Mouse (Mus musculus) intestine, embryonic 16.5 days (tissue): ENCODE data around the gene Lrmda. TPM values are rescaled to one million over a fixed set of nuclear protein-coding genes. Genes with fewer than 3 reads are reported as not detected.

ENCODE experiments used
- ATAC-seq: fragments of 200-750 bp; cut with Nextera tagmentation; 2 replicates; pipeline ENCODE4 v1.8.0; 2017; ENCODE audit warnings: moderate TSS enrichment, moderate library complexity
- H3K27ac ChIP-seq: fragments of 300-500 bp; sonication (generic); 2 replicates; pipeline ENCODE4 v1.5.1; 2014; ENCODE audit warnings: mild to moderate bottlenecking, low read length
- H3K27me3 ChIP-seq: fragments of 300-500 bp; sonication (generic); replicated peaks from 2 replicates; pipeline ENCODE4 v1.6.1; 2014; ENCODE audit warnings: low read length, control low read depth, mixed read lengths; ENCODE audit not compliant: control insufficient read depth, insufficient read depth
- H3K36me3 ChIP-seq: fragments of 300-500 bp; sonication (generic); 2 replicates; pipeline ENCODE4 v1.6.1; 2014; ENCODE audit warnings: low read length, control low read depth; ENCODE audit not compliant: control insufficient read depth, insufficient read depth
- H3K4me1 ChIP-seq: fragments of 300-500 bp; sonication (generic); 2 replicates; pipeline ENCODE4 v1.6.1; 2014; ENCODE audit warnings: low read length, control low read depth, mixed read lengths; ENCODE audit not compliant: control insufficient read depth, insufficient read depth
- H3K4me2 ChIP-seq: fragments of 300-500 bp; sonication (generic); 2 replicates; pipeline ENCODE4 v1.6.1; 2014; ENCODE audit warnings: low read depth, low read length, control low read depth
- H3K4me3 ChIP-seq: fragments of 300-500 bp; sonication (generic); 2 replicates; pipeline ENCODE4 v1.5.1; 2014; ENCODE audit warnings: mild to moderate bottlenecking, low read length
- H3K9ac ChIP-seq: fragments of 300-500 bp; sonication (generic); 2 replicates; pipeline ENCODE4 v1.6.1; 2014; ENCODE audit warnings: low read depth, low read length
- H3K9me3 ChIP-seq: fragments of 300-500 bp; sonication (generic); 2 replicates; pipeline ENCODE4 v1.6.1; 2016; ENCODE audit warnings: low read length, control low read depth; ENCODE audit not compliant: control insufficient read depth
- WGBS: fragments of 180-500 bp; shearing (Covaris S2); extraction: QIAGEN DNeasy Blood & Tissue Kit; methylation state at CpG from one replicate; pipeline ENCODE4 v1.1.7; 2014; 5-methylcytosine and 5-hydroxymethylcytosine counted together
- polyA plus RNA-seq: library from polyadenylated mRNA; unstranded; fragments of >200 nt; fragmentation: Nextera tagmentation; extraction: Ambion mirVana; gene quantifications from 2 replicates; pipeline ENCODE4 v1.2.1, GENCODE M21; 2015

Gene Lrmda
- polyA plus RNA-seq, 1 experiment from 2014 or later: 0.53 TPM

- no peak overlapping the region for H3K27ac ChIP-seq
- ATAC-seq: no peak
- H3K4me3 ChIP-seq: no peak overlapping the region
- H3K36me3 ChIP-seq: no peaks in the 10 kb centered on the region
- H3K4me1 ChIP-seq: 0 out of 2 replicates have a peak, but pooled peaks cover 4% of the 10 kb centered on the region
- H3K9me3 ChIP-seq: 0 out of 2 replicates have a peak, but pooled peaks cover 3% of the 10 kb centered on the region
- H3K27me3 ChIP-seq: no peaks in the 10 kb centered on the region
- H3K9ac ChIP-seq: no peak overlapping the region
- H3K4me2 ChIP-seq: no peak overlapping the region
- WGBS: 69% methylated on average over 1 of the region's 1 CpGs
Measured at GRCm38 (mm10) chr14:22222038-22222437, 202.5 kb downstream of the Lrmda start.

- no peaks in the 10 kb centered on the region for H3K27me3 ChIP-seq
- no peak overlapping the region for H3K4me3 ChIP-seq
- no peak overlapping the region for H3K9ac ChIP-seq
- 0 out of 2 replicates have a peak, but pooled peaks cover 4% of the 10 kb centered on the region for H3K4me1 ChIP-seq
- H3K9me3 ChIP-seq: 0 out of 2 replicates have a peak, but pooled peaks cover 3% of the 10 kb centered on the region
- WGBS: 68% methylated on average over 3 of the region's 3 CpGs
- H3K27ac ChIP-seq: no peak overlapping the region
- no peak overlapping the region for H3K4me2 ChIP-seq
- H3K36me3 ChIP-seq: no peaks in the 10 kb centered on the region
- no peak for ATAC-seq
Measured at GRCm38 (mm10) chr14:22222574-22222973, 203.1 kb downstream of the Lrmda start.

- Histone ChIP-seq H3K9ac (no peak overlapping the region), H3K27me3 (no peaks in the 10 kb centered on the region), H3K9me3 (no peaks in the 10 kb centered on the region), H3K4me2 (no peak overlapping the region), H3K36me3 (no peaks in the 10 kb centered on the region), H3K4me3 (no peak overlapping the region), H3K27ac (no peak overlapping the region), H3K4me1 (0 out of 2 replicates have a peak, but pooled peaks cover 4% of the 10 kb centered on the region)
- no peak for ATAC-seq
- 51% methylated on average over 2 of the region's 2 CpGs for WGBS
Measured at GRCm38 (mm10) chr14:22226205-22226604, 206.7 kb downstream of the Lrmda start.

- Histone ChIP-seq H3K4me2 (no peak overlapping the region), H3K9me3 (no peaks in the 10 kb centered on the region), H3K27ac (no peak overlapping the region), H3K4me1 (no peaks in the 10 kb centered on the region), H3K4me3 (no peak overlapping the region), H3K27me3 (no peaks in the 10 kb centered on the region), H3K9ac (no peak overlapping the region), H3K36me3 (no peaks in the 10 kb centered on the region)
- 65% methylated on average over 7 of the region's 7 CpGs for WGBS
- no peak for ATAC-seq
Measured at GRCm38 (mm10) chr14:22228253-22228968, 208.9 kb downstream of the Lrmda start.

GRCm38 (mm10) chr14:22240315-22240714, 220.8 kb downstream of the Lrmda start:
- WGBS: 83% methylated on average over 3 of the region's 3 CpGs

GRCm38 (mm10) chr14:22255458-22255857, 235.9 kb downstream of the Lrmda start:
- WGBS: 59% methylated on average over 12 of the region's 12 CpGs

More at GRCm38 (mm10) chr14:22240315-22240714, 220.8 kb downstream of the Lrmda start:
- H3K9me3 ChIP-seq: no peaks in the 10 kb centered on the region
- H3K4me2 ChIP-seq: no peak overlapping the region
- no peak overlapping the region for H3K9ac ChIP-seq
- ATAC-seq: no peak
- no peak overlapping the region for H3K4me3 ChIP-seq
- no peaks in the 10 kb centered on the region for H3K27me3 ChIP-seq
- H3K27ac ChIP-seq: no peak overlapping the region
- H3K36me3 ChIP-seq: no peaks in the 10 kb centered on the region
- H3K4me1 ChIP-seq: no peaks in the 10 kb centered on the region

GRCm38 (mm10) chr14:22256274-22256673, 236.8 kb downstream of the Lrmda start:
- no peak overlapping the region for H3K9ac ChIP-seq
- H3K36me3 ChIP-seq: no peaks in the 10 kb centered on the region
- H3K4me1 ChIP-seq: 0 out of 2 replicates have a peak, but pooled peaks cover 3% of the 10 kb centered on the region
- no peak for ATAC-seq
- H3K27me3 ChIP-seq: no peaks in the 10 kb centered on the region
- H3K27ac ChIP-seq: no peak overlapping the region
- H3K4me2 ChIP-seq: no peak overlapping the region
- H3K4me3 ChIP-seq: no peak overlapping the region
- WGBS: 88% methylated on average over 12 of the region's 12 CpGs
- no peaks in the 10 kb centered on the region for H3K9me3 ChIP-seq

More at GRCm38 (mm10) chr14:22255458-22255857, 235.9 kb downstream of the Lrmda start:
- Histone ChIP-seq H3K4me1 (0 out of 2 replicates have a peak, but pooled peaks cover 3% of the 10 kb centered on the region), H3K9me3 (no peaks in the 10 kb centered on the region), H3K27ac (no peak overlapping the region), H3K9ac (no peak overlapping the region), H3K4me2 (no peak overlapping the region), H3K36me3 (no peaks in the 10 kb centered on the region), H3K27me3 (no peaks in the 10 kb centered on the region), H3K4me3 (no peak overlapping the region)
- ATAC-seq: no peak

GRCm38 (mm10) chr14:22259376-22260032, 240.0 kb downstream of the Lrmda start:
- WGBS: 36% methylated on average over 10 of the region's 10 CpGs
- H3K27ac ChIP-seq: no peak overlapping the region
- H3K9ac ChIP-seq: no peak overlapping the region
- no peak overlapping the region for H3K4me2 ChIP-seq
- H3K9me3 ChIP-seq: no peaks in the 10 kb centered on the region
- ATAC-seq: no peak
- no peaks in the 10 kb centered on the region for H3K27me3 ChIP-seq
- 0 out of 2 replicates have a peak, but pooled peaks cover 3% of the 10 kb centered on the region for H3K4me1 ChIP-seq
- no peak overlapping the region for H3K4me3 ChIP-seq
- H3K36me3 ChIP-seq: no peaks in the 10 kb centered on the region

- no peak overlapping the region for H3K27ac ChIP-seq
- WGBS: 38% methylated on average over 5 of the region's 5 CpGs
- no peak for ATAC-seq
Measured at GRCm38 (mm10) chr14:22260033-22260419, 240.5 kb downstream of the Lrmda start.

More at GRCm38 (mm10) chr14:22260033-22260419, 240.5 kb downstream of the Lrmda start:
- Histone ChIP-seq H3K36me3 (no peaks in the 10 kb centered on the region), H3K4me3 (no peak overlapping the region), H3K4me2 (no peak overlapping the region), H3K4me1 (0 out of 2 replicates have a peak, but pooled peaks cover 3% of the 10 kb centered on the region), H3K9me3 (no peaks in the 10 kb centered on the region), H3K27me3 (no peaks in the 10 kb centered on the region), H3K9ac (no peak overlapping the region)
